Mouse (Mus musculus) CH12.LX (cell line): ENCODE results near the gene Mpc2. TPM values are rescaled to one million over a fixed set of nuclear protein-coding genes. Genes with fewer than 3 reads are reported as not detected.

Experiments
- DNase-seq: peaks from one replicate; pipeline ENCODE4 v3.0.0-alpha.2; 2013; ENCODE audit errors: extremely low read depth
- H3K27ac ChIP-seq: 2 replicates; pipeline ENCODE4 v1.5.1; 2012; ENCODE audit warnings: low read depth, mild to moderate bottlenecking, control low read depth, moderate library complexity; ENCODE audit not compliant: insufficient read depth
- H3K27me3 ChIP-seq: replicated peaks from 2 replicates; pipeline ENCODE3; 2012; ENCODE audit warnings: inconsistent platforms
- H3K36me3 ChIP-seq, 2 experiments: replicated peaks in 1 of 2; 2 replicates each; pipeline versions ENCODE3 to v1.6.1; 2012; ENCODE audit warnings: inconsistent platforms in 1 of 2, low read length in 1 of 2, mild to moderate bottlenecking in 1 of 2, mixed read lengths in 1 of 2, moderate library complexity in 1 of 2; ENCODE audit not compliant: control insufficient read depth in 1 of 2, insufficient read depth in 1 of 2
- H3K4me1 ChIP-seq, 2 experiments: 2 replicates each; pipeline ENCODE4 v1.6.1; 2012; ENCODE audit warnings: inconsistent platforms in 1 of 2, moderate library complexity in 1 of 2; ENCODE audit not compliant: insufficient read depth in 2 of 2, control insufficient read depth in 1 of 2
- H3K4me2 ChIP-seq: 2 replicates; pipeline ENCODE4 v1.6.1; 2012; ENCODE audit warnings: low read depth, mild to moderate bottlenecking, control low read depth; ENCODE audit not compliant: poor library complexity, insufficient read depth, severe bottlenecking
- H3K4me3 ChIP-seq, 3 experiments: fragments of 150-350 bp in 1 of 3; sonication (generic) in 1 of 3; replicated peaks in 1 of 3; 2 replicates each; pipeline versions ENCODE3 to v1.5.1; 2011 to 2012; ENCODE audit warnings: low read depth in 2 of 3, low read length in 2 of 3, mild to moderate bottlenecking in 2 of 3, moderate library complexity in 2 of 3, control low read depth in 1 of 3, improper control_type of control experiment in 1 of 3, inconsistent platforms in 1 of 3, mixed read lengths in 1 of 3; ENCODE audit not compliant: poor library complexity in 1 of 3
- H3K79me2 ChIP-seq: replicated peaks from 2 replicates; pipeline ENCODE4 v1.6.1; 2012; ENCODE audit warnings: mild to moderate bottlenecking, moderate library complexity; ENCODE audit not compliant: control insufficient read depth, poor library complexity, insufficient read depth, severe bottlenecking; ENCODE audit errors: extremely low read depth
- H3K9ac ChIP-seq: 2 replicates; pipeline ENCODE4 v1.6.1; 2012; ENCODE audit warnings: low read depth, mild to moderate bottlenecking, control low read depth, moderate library complexity; ENCODE audit not compliant: insufficient read depth
- H3K9me3 ChIP-seq: replicated peaks from 2 replicates; pipeline ENCODE3; 2012; ENCODE audit warnings: low read length, inconsistent platforms, mixed read lengths
- BHLHE40 ChIP-seq: IDR thresholded peaks from 2 replicates; pipeline ENCODE4 v1.6.1; 2011; ENCODE audit warnings: mild to moderate bottlenecking, low read depth, low read length, improper control_type of control experiment
- CHD2 ChIP-seq: IDR thresholded peaks from 2 replicates; pipeline ENCODE4 v1.6.1; 2011; ENCODE audit warnings: low read length, improper control_type of control experiment
- ELF1 ChIP-seq: IDR thresholded peaks from 2 replicates; pipeline ENCODE4 v1.6.1; 2014; ENCODE audit warnings: low read depth, mild to moderate bottlenecking, inconsistent platforms, low read length, improper control_type of control experiment
- EP300 ChIP-seq: IDR thresholded peaks from 2 replicates; pipeline ENCODE4 v1.6.1; 2011; ENCODE audit warnings: low read length, improper control_type of control experiment
- ETS1 ChIP-seq: conservative IDR thresholded peaks from 2 replicates; pipeline ENCODE4 v1.6.1; 2012; ENCODE audit warnings: low read depth, mild to moderate bottlenecking, inconsistent platforms, low read length, improper control_type of control experiment, moderate library complexity
- IRF4 ChIP-seq: IDR thresholded peaks from 2 replicates; pipeline ENCODE4 v1.6.1; 2014; ENCODE audit warnings: low read depth, mild to moderate bottlenecking, inconsistent platforms, low read length, improper control_type of control experiment
- NRF1 ChIP-seq: IDR thresholded peaks from 2 replicates; pipeline ENCODE4 v1.6.1; 2014; ENCODE audit warnings: low read depth, mild to moderate bottlenecking, inconsistent platforms, low read length, improper control_type of control experiment, moderate library complexity
- PAX5 ChIP-seq: IDR thresholded peaks from 2 replicates; pipeline ENCODE4 v1.6.1; 2012; ENCODE audit warnings: low read length, inconsistent platforms, mixed read lengths
- POLR2A ChIP-seq: IDR thresholded peaks from 2 replicates; pipeline ENCODE4 v1.6.1; 2011; ENCODE audit warnings: low read depth, mild to moderate bottlenecking, improper control_type of control experiment, low read length
- RCOR1 ChIP-seq: conservative IDR thresholded peaks from 2 replicates; pipeline ENCODE4 v1.6.1; 2012; ENCODE audit warnings: low read depth, mild to moderate bottlenecking, inconsistent platforms, low read length, improper control_type of control experiment
- TBP ChIP-seq: conservative IDR thresholded peaks from 2 replicates; pipeline ENCODE4 v1.6.1; 2011; ENCODE audit warnings: low read depth, low read length, improper control_type of control experiment
- TCF12 ChIP-seq: IDR thresholded peaks from 2 replicates; pipeline ENCODE4 v1.6.1; 2014; ENCODE audit warnings: low read depth, mild to moderate bottlenecking, inconsistent platforms, low read length, improper control_type of control experiment
- dilution Hi-C: fragments of 300-500 bp; cut with MboI; formaldehyde crosslinking; loops from 2 replicates; pipeline ENCODE4 v1.14.3; 2020; ENCODE audit warnings: low sequenced_read_pairs; ENCODE audit not compliant: extremely low pct_unique_long_range_greater_than_20kb, extremely low pct_ligation_motif_present
- in situ Hi-C: fragments of 300-500 bp; cut with MboI; formaldehyde crosslinking; loops from 3 replicates; pipeline ENCODE4 v1.14.3; 2019; ENCODE audit warnings: low sequenced_read_pairs, low pct_ligation_motif_present, low pct_unique_long_range_greater_than_20kb, mixed read lengths
- polyA plus RNA-seq: library from polyadenylated mRNA; unstranded; fragments of >175 nt; gene quantifications from 2 replicates; pipeline ENCODE4 v1.2.1, GENCODE M21; 2012; ENCODE audit warnings: low read depth; ENCODE audit not compliant: insufficient read length
- total RNA-seq, 2 experiments: library from RNA; depleted of rRNA; stranded (reverse); fragments of 300-350 nt in 1 of 2; fragments of >200 nt in 1 of 2; gene quantifications; 2 replicates each; pipeline ENCODE4 v1.2.3; 2012 to 2014

Mpc2 gene
- total and polyA plus RNA-seq, 3 experiments = 32.5 to 55.8 (median 44.0) TPM

- Histone ChIP-seq H3K79me2 (no peaks in the 10 kb centered on the region), H3K4me3 (no peak overlapping the region)
- TF ChIP-seq NRF1 (no peak), CHD2 (no peak), PAX5 (no peak), TCF12 (no peak), POLR2A (no peak), ELF1 (no peak), RCOR1 (no peak)
- TF ChIP-seq, all 38 proteins: peak for 0
- Histone ChIP-seq H3K9me3 (no peaks in the 10 kb centered on the region), H3K4me2 (no peak overlapping the region), H3K27ac (no peak overlapping the region), H3K27me3 (no peaks in the 10 kb centered on the region), H3K9ac (no peak overlapping the region), H3K4me1 (peaks cover 0 to 21% of the 10 kb centered on the region in 2 experiments; a peak in 3 of 4 replicates), H3K36me3 (no peaks in the 10 kb centered on the region)
- dilution Hi-C loops (no loop called here), in situ Hi-C loops (no loop called here)
- no peak for DNase-seq
These were observed 9.3 kb downstream of the Mpc2 start for GRCm38 (mm10) chr1:165469717-165470116.

GRCm38 (mm10) chr1:165471490-165471889 is 11.1 kb downstream of the Mpc2 start:
- TF ChIP-seq TBP = no peak
- TF ChIP-seq EP300 = peak; percentile 65
- TF ChIP-seq, all 38 proteins: peak for 1
- Histone ChIP-seq H3K36me3 (no peaks in the 10 kb centered on the region), H3K27me3 (no peaks in the 10 kb centered on the region), H3K9me3 (no peaks in the 10 kb centered on the region), H3K4me2 (no peak overlapping the region), H3K27ac (no peak overlapping the region), H3K4me3 (no peak overlapping the region), H3K79me2 (no peaks in the 10 kb centered on the region), H3K4me1 (peaks cover 0 to 21% of the 10 kb centered on the region in 2 experiments; a peak in 3 of 4 replicates), H3K9ac (no peak overlapping the region)
- peak; percentile 27 for DNase-seq
- in situ Hi-C loops (no loop called here), dilution Hi-C loops (no loop called here)

GRCm38 (mm10) chr1:165484688-165485233 is 24.3 kb downstream of the Mpc2 start, which contains the start of gene Adcy10:
Gene Adcy10, plus strand, starts transcription at chr1:165485183.
- in situ Hi-C loops (no loop called here), dilution Hi-C loops (no loop called here)
- Histone ChIP-seq H3K27ac (no peak within 1 kb of the TSS), H3K9ac (no peak within 1 kb of the TSS), H3K36me3 (peaks cover 6 to 20% of the 10 kb centered on the region in 2 experiments), H3K79me2 (no peaks in the 10 kb centered on the region), H3K4me3 (no peak within 1 kb of the TSS), H3K9me3 (no peaks in the 10 kb centered on the region), H3K4me2 (no peak within 1 kb of the TSS), H3K4me1 (no peaks in the 10 kb centered on the region), H3K27me3 (no peaks in the 10 kb centered on the region)
- no peak for DNase-seq
- TF ChIP-seq BHLHE40 (0 out of 2 replicates have a peak, but pooled peaks have one; percentile 13), ETS1 (no peak), IRF4 (0 out of 2 replicates have a peak, but pooled peaks have one; percentile 15)
